Mouse (Mus musculus) c-Kit-negative CD71-positive TER-119-positive erythroid progenitor cells, embryonic 14.5 days (primary cell): ENCODE results near the gene Bcl9.

ENCODE experiments used
- DNase-seq: peaks from one replicate; pipeline ENCODE4 v3.0.0-alpha.2; 2013; ENCODE audit warnings: low read depth, low spot score

The Bcl9 gene

GRCm38 (mm10) chr3:97296941-97297552 lies 670 bp downstream of the Bcl9 start:
- no peak for DNase-seq

GRCm38 (mm10) chr3:97294334-97294733 lies 3.4 kb downstream of the Bcl9 start:
- no peak for DNase-seq

GRCm38 (mm10) chr3:97284878-97285277 lies 12.8 kb downstream of the Bcl9 start:
- DNase-seq: no peak

- no peak for DNase-seq
Measured at GRCm38 (mm10) chr3:97284056-97284455, 13.7 kb downstream of the Bcl9 start.

GRCm38 (mm10) chr3:97281426-97281825 lies 16.3 kb downstream of the Bcl9 start:
- no peak for DNase-seq

GRCm38 (mm10) chr3:97275708-97276107 lies 22.0 kb downstream of the Bcl9 start:
- no peak for DNase-seq

GRCm38 (mm10) chr3:97274516-97275230 lies 23.0 kb downstream of the Bcl9 start:
- DNase-seq: no peak

- no peak for DNase-seq
Measured at GRCm38 (mm10) chr3:97273876-97274275, 23.8 kb downstream of the Bcl9 start.

GRCm38 (mm10) chr3:97265667-97266415 lies 31.9 kb downstream of the Bcl9 start:
- DNase-seq: no peak

GRCm38 (mm10) chr3:97262235-97262634 lies 35.5 kb downstream of the Bcl9 start:
- DNase-seq: no peak

GRCm38 (mm10) chr3:97255706-97256339 lies 41.9 kb downstream of the Bcl9 start:
- no peak for DNase-seq

- no peak for DNase-seq
Measured at GRCm38 (mm10) chr3:97254861-97255465, 42.8 kb downstream of the Bcl9 start.

- DNase-seq: no peak
Measured at GRCm38 (mm10) chr3:97253823-97254600, 43.7 kb downstream of the Bcl9 start.

- DNase-seq: no peak
Measured at GRCm38 (mm10) chr3:97252896-97253295, 44.8 kb downstream of the Bcl9 start.

GRCm38 (mm10) chr3:97242629-97243167 lies 55.0 kb downstream of the Bcl9 start:
- no peak for DNase-seq

GRCm38 (mm10) chr3:97241826-97242225 lies 55.9 kb downstream of the Bcl9 start:
- no peak for DNase-seq

GRCm38 (mm10) chr3:97239793-97240192 lies 57.9 kb downstream of the Bcl9 start:
- no peak for DNase-seq

GRCm38 (mm10) chr3:97239316-97239715 lies 58.4 kb downstream of the Bcl9 start:
- no peak for DNase-seq

- DNase-seq: no peak
Measured at GRCm38 (mm10) chr3:97238521-97238920, 59.2 kb downstream of the Bcl9 start.

- no peak for DNase-seq
Measured at GRCm38 (mm10) chr3:97237403-97237802, 60.3 kb downstream of the Bcl9 start.

GRCm38 (mm10) chr3:97234797-97235196 lies 62.9 kb downstream of the Bcl9 start:
- no peak for DNase-seq
